Mouse (Mus musculus) small intestine, adult 2 months (tissue): ENCODE results near the gene Cga. TPM values are rescaled to one million over a fixed set of nuclear protein-coding genes. Genes with fewer than 3 reads are reported as not detected.
"Not testable (repeated sequence)": the region's sequence is repeated elsewhere in the genome, so short reads cannot be mapped to it uniquely, and the experiment has no call there.

Source experiments
- H3K27ac ChIP-seq: fragments of 200-500 bp; 2 replicates; pipeline ENCODE4 v1.5.1; 2012; ENCODE audit warnings: low read depth, low read length, control low read depth, inconsistent platforms; ENCODE audit not compliant: insufficient read depth
- H3K27me3 ChIP-seq: fragments of 200-500 bp; 2 replicates; pipeline ENCODE4 v1.6.1; 2012; ENCODE audit warnings: mild to moderate bottlenecking, moderate library complexity, low read length, inconsistent platforms; ENCODE audit not compliant: control insufficient read depth, insufficient read depth
- H3K36me3 ChIP-seq: fragments of 200-500 bp; 2 replicates; pipeline ENCODE4 v1.6.1; 2012; ENCODE audit warnings: mild to moderate bottlenecking, low read length, control low read depth, inconsistent platforms; ENCODE audit not compliant: control insufficient read depth, insufficient read depth
- H3K4me1 ChIP-seq: fragments of 200-500 bp; 2 replicates; pipeline ENCODE4 v1.6.1; 2012; ENCODE audit warnings: low read length, inconsistent platforms, mixed read lengths; ENCODE audit not compliant: control insufficient read depth, insufficient read depth, insufficient read length
- H3K4me3 ChIP-seq: fragments of 200-500 bp; 2 replicates; pipeline ENCODE4 v1.5.1; 2012; ENCODE audit warnings: low read depth, mild to moderate bottlenecking, control low read depth, inconsistent platforms, low read length, moderate library complexity
- CTCF ChIP-seq: fragments of 200-500 bp; IDR thresholded peaks from 2 replicates; pipeline ENCODE4 v1.5.1; 2012; ENCODE audit warnings: low read depth, mild to moderate bottlenecking, control low read depth, inconsistent platforms, low read length, moderate library complexity, mixed read lengths; ENCODE audit not compliant: insufficient replicate concordance, insufficient read length; ENCODE audit errors: extremely low read depth
- POLR2A ChIP-seq: fragments of 200-500 bp; IDR thresholded peaks from 2 replicates; pipeline ENCODE4 v1.6.1; 2012; ENCODE audit warnings: low read depth, mild to moderate bottlenecking, control low read depth, inconsistent platforms, low read length, moderate library complexity
- WGBS: fragments of 180-500 bp; shearing (Covaris S2); methylation state at CpG from one replicate; pipeline ENCODE4 v1.1.7; 2018; 5-methylcytosine and 5-hydroxymethylcytosine counted together
- polyA plus RNA-seq: library from polyadenylated mRNA; depleted of rRNA; stranded (reverse); fragments of >200 nt; gene quantifications from 2 replicates; pipeline ENCODE4 v1.2.3, GENCODE M21; 2012

The Cga gene
- polyA plus RNA-seq, 1 experiment = not detected

- TF ChIP-seq POLR2A (no peak), CTCF (no peak)
- 78% methylated on average over 4 of the region's 4 CpGs for WGBS
- no peak overlapping the region for H3K27ac ChIP-seq
- no peaks in the 10 kb centered on the region for H3K4me1 ChIP-seq
- no peaks in the 10 kb centered on the region for H3K27me3 ChIP-seq
- H3K4me3 ChIP-seq = no peak overlapping the region
- H3K36me3 ChIP-seq = no peaks in the 10 kb centered on the region
Observed at GRCm38 (mm10) chr4:34906151-34906550, 12.6 kb downstream of the Cga start.

GRCm38 (mm10) chr4:34907026-34907425 is 13.4 kb downstream of the Cga start:
- H3K4me3 ChIP-seq = no peak overlapping the region
- WGBS = 84% methylated on average over 14 of the region's 14 CpGs
- H3K4me1 ChIP-seq = no peaks in the 10 kb centered on the region
- H3K27ac ChIP-seq = no peak overlapping the region
- H3K36me3 ChIP-seq = no peaks in the 10 kb centered on the region
- no peaks in the 10 kb centered on the region for H3K27me3 ChIP-seq
- TF ChIP-seq CTCF (no peak), POLR2A (no peak)

- Histone ChIP-seq H3K4me3 (no peak overlapping the region), H3K36me3 (no peaks in the 10 kb centered on the region), H3K4me1 (no peaks in the 10 kb centered on the region), H3K27me3 (no peaks in the 10 kb centered on the region), H3K27ac (no peak overlapping the region)
- 88% methylated on average over 7 of the region's 7 CpGs for WGBS
- no peak for TF ChIP-seq POLR2A
- TF ChIP-seq CTCF = no peak
Observed at GRCm38 (mm10) chr4:34908127-34908526, 14.5 kb downstream of the Cga start.

GRCm38 (mm10) chr4:34911401-34911800 is 17.8 kb downstream of the Cga start:
- Histone ChIP-seq H3K27me3 (no peaks in the 10 kb centered on the region), H3K4me1 (no peaks in the 10 kb centered on the region)

GRCm38 (mm10) chr4:34912171-34912570 is 18.6 kb downstream of the Cga start:
- no peaks in the 10 kb centered on the region for H3K4me1 ChIP-seq
- no peak overlapping the region for H3K4me3 ChIP-seq
- no peak overlapping the region for H3K27ac ChIP-seq
- no peaks in the 10 kb centered on the region for H3K27me3 ChIP-seq
- WGBS = 79% methylated on average over 3 of the region's 3 CpGs
- no peaks in the 10 kb centered on the region for H3K36me3 ChIP-seq
- TF ChIP-seq POLR2A = no peak

More at GRCm38 (mm10) chr4:34911401-34911800, 17.8 kb downstream of the Cga start:
- WGBS = 70% methylated on average over 3 of the region's 3 CpGs
- no peak overlapping the region for H3K4me3 ChIP-seq
- no peak overlapping the region for H3K27ac ChIP-seq
- no peaks in the 10 kb centered on the region for H3K36me3 ChIP-seq
- no peak for TF ChIP-seq CTCF
- TF ChIP-seq POLR2A = no peak

- WGBS = 29% methylated on average over 7 of the region's 7 CpGs
- Histone ChIP-seq H3K4me1 (no peaks in the 10 kb centered on the region), H3K27me3 (no peaks in the 10 kb centered on the region), H3K36me3 (no peaks in the 10 kb centered on the region), H3K27ac (no peak overlapping the region), H3K4me3 (no peak overlapping the region)
- TF ChIP-seq POLR2A (no peak), CTCF (no peak)
Observed at GRCm38 (mm10) chr4:34917400-34917799, 23.8 kb downstream of the Cga start.

GRCm38 (mm10) chr4:34922177-34922870 is 28.7 kb downstream of the Cga start:
- Histone ChIP-seq H3K4me1 (no peaks in the 10 kb centered on the region), H3K27me3 (no peaks in the 10 kb centered on the region), H3K36me3 (no peaks in the 10 kb centered on the region), H3K27ac (no peak overlapping the region), H3K4me3 (no peak overlapping the region)
- TF ChIP-seq POLR2A (no peak), CTCF (no peak)
- WGBS = 55% methylated on average over 6 of the region's 6 CpGs

GRCm38 (mm10) chr4:34928386-34928785 is 34.8 kb downstream of the Cga start:
- H3K4me1 ChIP-seq, H3K4me3 ChIP-seq, H3K36me3 ChIP-seq, H3K27me3 ChIP-seq, H3K27ac ChIP-seq: not testable (repeated sequence)
- WGBS = 68% methylated on average over 7 of the region's 7 CpGs
